Mouse (Mus musculus) cerebellum, adult 2 months (tissue): Measurements from ENCODE around the gene Smo.

ENCODE experiments used
- CTCF ChIP-seq: fragments of 200-500 bp; IDR thresholded peaks from 2 replicates; pipeline ENCODE4 v1.5.1; 2011; ENCODE audit warnings: low read depth, mild to moderate bottlenecking, control low read depth, low read length, moderate library complexity, borderline replicate concordance; ENCODE audit not compliant: insufficient read depth
- POLR2A ChIP-seq: fragments of 200-500 bp; IDR thresholded peaks from 2 replicates; pipeline ENCODE4 v1.6.1; 2011; ENCODE audit warnings: low read length, control low read depth, borderline replicate concordance; ENCODE audit not compliant: insufficient read depth

DNA sequence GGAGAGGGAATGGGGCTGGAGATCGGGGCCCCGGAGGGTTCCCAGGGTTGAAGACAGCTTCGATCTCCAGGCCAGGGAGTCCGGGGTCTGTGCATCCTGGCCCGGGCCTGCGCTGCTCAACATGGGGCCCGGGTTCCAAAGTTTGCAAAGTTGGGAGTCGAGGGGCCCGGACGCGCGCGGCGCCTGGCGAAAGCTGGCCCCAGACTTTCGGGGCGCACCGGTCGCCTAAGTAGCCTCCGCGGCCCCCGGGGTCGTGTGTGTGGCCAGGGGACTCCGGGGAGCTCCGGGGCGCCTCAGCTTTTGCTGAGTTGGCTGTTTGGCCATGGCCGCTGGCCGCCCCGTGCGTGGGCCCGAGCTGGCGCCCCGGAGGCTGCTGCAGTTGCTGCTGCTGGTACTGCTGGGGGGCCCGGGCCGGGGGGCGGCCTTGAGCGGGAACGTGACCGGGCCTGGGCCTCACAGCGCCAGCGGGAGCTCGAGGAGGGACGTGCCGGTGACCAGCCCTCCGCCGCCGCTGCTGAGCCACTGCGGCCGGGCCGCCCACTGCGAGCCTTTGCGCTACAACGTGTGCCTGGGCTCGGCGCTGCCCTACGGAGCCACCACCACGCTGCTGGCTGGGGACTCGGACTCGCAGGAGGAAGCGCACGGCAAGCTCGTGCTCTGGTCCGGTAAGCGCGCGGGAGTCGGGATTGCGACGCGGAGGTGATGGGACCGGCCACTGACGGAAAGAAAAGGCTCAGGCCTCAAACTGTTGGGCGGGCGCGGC, 567 bp downstream of the Smo start:
- TF ChIP-seq CTCF (no peak), POLR2A (no peak)
